Comparison of ENCODE assay signal across 16 mouse cellular contexts in the genomic region with DNA sequence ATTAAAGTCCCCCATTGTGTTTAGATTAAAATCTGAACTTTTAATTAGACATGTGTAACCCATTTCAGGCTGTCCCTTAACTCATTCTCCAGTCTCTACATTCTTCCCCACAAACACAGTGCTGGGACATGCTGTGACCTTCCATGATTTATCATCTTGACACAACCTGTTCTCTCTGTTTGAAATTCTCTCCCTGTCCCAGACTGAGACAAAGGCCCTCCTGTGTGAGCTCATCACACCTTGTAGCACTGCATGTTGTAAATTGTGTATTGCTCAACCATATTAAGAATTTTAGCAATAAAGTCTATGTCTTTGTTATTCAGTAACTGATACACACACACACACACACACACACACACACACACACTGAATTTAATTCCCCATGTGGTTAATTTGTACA.
"Had no signal": no experiment of that assay in that cellular context is flagged by ENCODE, and none has a peak within 500 bp of the region (broad histone marks: within the 10 kb centered on the region; RNA-seq: fewer than 3 reads in every experiment).

No protein-coding gene starts in this region.

- H3K4me2 ChIP-seq: kidney, embryonic 15.5 days; liver, embryonic 13.5 days; midbrain, embryonic 12.5 days; midbrain, embryonic 15.5 days; neural tube, embryonic 13.5 days had no signal

- H3K27me3 ChIP-seq: kidney, embryonic 15.5 days; liver, embryonic 13.5 days; midbrain, embryonic 12.5 days; midbrain, embryonic 15.5 days; neural tube, embryonic 13.5 days had no signal

- H3K4me1 ChIP-seq: kidney, embryonic 15.5 days; liver, embryonic 13.5 days; midbrain, embryonic 12.5 days; midbrain, embryonic 15.5 days; neural tube, embryonic 13.5 days had no signal

- H3K36me3 ChIP-seq: kidney, embryonic 15.5 days; liver, embryonic 13.5 days; midbrain, embryonic 12.5 days; midbrain, embryonic 15.5 days; neural tube, embryonic 13.5 days had no signal

- H3K27ac ChIP-seq: kidney, embryonic 15.5 days; left cerebral cortex, adult 2 months; liver, embryonic 13.5 days; midbrain, embryonic 12.5 days; midbrain, embryonic 15.5 days; neural tube, embryonic 13.5 days had no signal

- H3K9ac ChIP-seq: kidney, embryonic 15.5 days; liver, embryonic 13.5 days; midbrain, embryonic 12.5 days; midbrain, embryonic 15.5 days; neural tube, embryonic 13.5 days had no signal

- ATAC-seq: midbrain, embryonic 15.5 days had no signal

- H3K4me3 ChIP-seq: kidney, embryonic 15.5 days; left cerebral cortex, adult 2 months; liver, embryonic 13.5 days; midbrain, embryonic 12.5 days; midbrain, embryonic 15.5 days; neural tube, embryonic 13.5 days had no signal

- DNase-seq: kidney, adult 8-10 months; kidney, postnatal 10 days; kidney, postnatal 36 days; layer of hippocampus, adult 9-11 months; layer of hippocampus, postnatal 36 days; liver, embryonic 13.5 days; lung, adult 2 months; lung, postnatal 14 days; lung, postnatal 4 days; thymus, adult 18-20 months; thymus, postnatal 36 days had no signal

- H3K9me3 ChIP-seq: kidney, embryonic 15.5 days; liver, embryonic 13.5 days; midbrain, embryonic 12.5 days; midbrain, embryonic 15.5 days; neural tube, embryonic 13.5 days had no signal
